Mouse (Mus musculus): ENCODE results near the gene Slc16a2. TPM values are rescaled to one million over a fixed set of nuclear protein-coding genes. Genes with fewer than 3 reads are reported as not detected.

The Slc16a2 gene
- polyA plus RNA-seq, 2 experiments, result 44.1 to 53.3 TPM

- H3K4me3 ChIP-seq (replicated peaks; ENCODE audit: low read length), result no peak overlapping the region
- H3K9me3 ChIP-seq (ENCODE audit: control insufficient read depth, low read length), result no peaks in the 10 kb centered on the region
- no peak overlapping the region for H3K27ac ChIP-seq (replicated peaks; ENCODE audit: low read depth, low read length)
- no peak overlapping the region for H3K9ac ChIP-seq (ENCODE audit: low read depth, low read length, severe bottlenecking)
- no peak for DNase-seq (ENCODE audit: low spot score)
- H3K4me2 ChIP-seq (replicated peaks; ENCODE audit: low read depth, low read length, severe bottlenecking), result no peak overlapping the region
- no peaks in the 10 kb centered on the region for H3K4me1 ChIP-seq (ENCODE audit: control insufficient read depth, insufficient read depth, low read length)
- no peak for TF ChIP-seq POLR2A (IDR thresholded peaks at IDR 0.05; ENCODE audit: borderline replicate concordance, extremely low read depth, insufficient read depth, insufficient read length)
- no peaks in the 10 kb centered on the region for H3K27me3 ChIP-seq (ENCODE audit: control insufficient read depth, insufficient read depth, low read length)
- no peaks in the 10 kb centered on the region for H3K36me3 ChIP-seq (ENCODE audit: control insufficient read depth, insufficient read depth, low read length)
- no peak for ATAC-seq (ENCODE audit: low FRiP score, low read depth)
These were observed 45.4 kb downstream of the Slc16a2 start for GRCm38 (mm10) chrX:103776412-103776811.

GRCm38 (mm10) chrX:103746197-103746596 lies 75.6 kb downstream of the Slc16a2 start:
- Histone ChIP-seq H3K4me3 (replicated peaks; ENCODE audit: low read length) (no peak overlapping the region), H3K9me3 (ENCODE audit: control insufficient read depth, low read length) (no peaks in the 10 kb centered on the region), H3K9ac (ENCODE audit: low read depth, low read length, severe bottlenecking) (no peak overlapping the region), H3K27me3 (ENCODE audit: control insufficient read depth, insufficient read depth, low read length) (no peaks in the 10 kb centered on the region), H3K4me1 (ENCODE audit: control insufficient read depth, insufficient read depth, low read length) (peaks cover 11% of the 10 kb centered on the region), H3K27ac (replicated peaks; ENCODE audit: low read depth, low read length) (no peak overlapping the region), H3K4me2 (replicated peaks; ENCODE audit: low read depth, low read length, severe bottlenecking) (no peak overlapping the region), H3K36me3 (ENCODE audit: control insufficient read depth, insufficient read depth, low read length) (no peaks in the 10 kb centered on the region)
- no peak for ATAC-seq (ENCODE audit: low FRiP score, low read depth)
- no peak for TF ChIP-seq POLR2A (IDR thresholded peaks at IDR 0.05; ENCODE audit: borderline replicate concordance, extremely low read depth, insufficient read depth, insufficient read length)
- WGBS, result 78% methylated on average over 1 of the region's 1 CpGs
- no peak for DNase-seq (ENCODE audit: low spot score)

GRCm38 (mm10) chrX:103744171-103745039 lies 77.4 kb downstream of the Slc16a2 start:
- H3K4me2 ChIP-seq (replicated peaks; ENCODE audit: low read depth, low read length, severe bottlenecking), result no peak overlapping the region
- peaks cover 11% of the 10 kb centered on the region for H3K4me1 ChIP-seq (ENCODE audit: control insufficient read depth, insufficient read depth, low read length)
- TF ChIP-seq POLR2A (IDR thresholded peaks at IDR 0.05; ENCODE audit: borderline replicate concordance, extremely low read depth, insufficient read depth, insufficient read length), result no peak
- 0 out of 2 replicates have a peak, but pooled peaks cover 3% of the 10 kb centered on the region for H3K27me3 ChIP-seq (ENCODE audit: control insufficient read depth, insufficient read depth, low read length)
- H3K4me3 ChIP-seq (replicated peaks; ENCODE audit: low read length), result no peak overlapping the region
- H3K27ac ChIP-seq (replicated peaks; ENCODE audit: low read depth, low read length), result no peak overlapping the region
- H3K9ac ChIP-seq (ENCODE audit: low read depth, low read length, severe bottlenecking), result no peak overlapping the region
- no peaks in the 10 kb centered on the region for H3K36me3 ChIP-seq (ENCODE audit: control insufficient read depth, insufficient read depth, low read length)
- peak; percentile 51 for DNase-seq (ENCODE audit: low spot score)
- 31% methylated on average over 7 of the region's 7 CpGs for WGBS
- peak; percentile 68; the same call in 1 of the 2 replicates for ATAC-seq (ENCODE audit: low FRiP score, low read depth)
- H3K9me3 ChIP-seq (ENCODE audit: control insufficient read depth, low read length), result no peaks in the 10 kb centered on the region

GRCm38 (mm10) chrX:103742057-103742315 lies 79.8 kb downstream of the Slc16a2 start:
- ATAC-seq (ENCODE audit: low FRiP score, low read depth), result no peak
- peaks cover 11% of the 10 kb centered on the region for H3K4me1 ChIP-seq (ENCODE audit: control insufficient read depth, insufficient read depth, low read length)
- 34% methylated on average over 2 of the region's 2 CpGs for WGBS
- peak overlapping the region; percentile 72 for H3K27ac ChIP-seq (replicated peaks; ENCODE audit: low read depth, low read length)
- H3K9ac ChIP-seq (ENCODE audit: low read depth, low read length, severe bottlenecking), result no peak overlapping the region
- TF ChIP-seq POLR2A (IDR thresholded peaks at IDR 0.05; ENCODE audit: borderline replicate concordance, extremely low read depth, insufficient read depth, insufficient read length), result no peak
- peak; percentile 3 for DNase-seq (ENCODE audit: low spot score)
- no peaks in the 10 kb centered on the region for H3K9me3 ChIP-seq (ENCODE audit: control insufficient read depth, low read length)
- H3K27me3 ChIP-seq (ENCODE audit: control insufficient read depth, insufficient read depth, low read length), result 0 out of 2 replicates have a peak, but pooled peaks cover 3% of the 10 kb centered on the region
- H3K4me2 ChIP-seq (replicated peaks; ENCODE audit: low read depth, low read length, severe bottlenecking), result no peak overlapping the region
- no peak overlapping the region for H3K4me3 ChIP-seq (replicated peaks; ENCODE audit: low read length)
- no peaks in the 10 kb centered on the region for H3K36me3 ChIP-seq (ENCODE audit: control insufficient read depth, insufficient read depth, low read length)

GRCm38 (mm10) chrX:103741215-103742056 lies 80.3 kb downstream of the Slc16a2 start:
- H3K27me3 ChIP-seq (ENCODE audit: control insufficient read depth, insufficient read depth, low read length), result 0 out of 2 replicates have a peak, but pooled peaks cover 3% of the 10 kb centered on the region
- TF ChIP-seq POLR2A (IDR thresholded peaks at IDR 0.05; ENCODE audit: borderline replicate concordance, extremely low read depth, insufficient read depth, insufficient read length), result no peak
- H3K9ac ChIP-seq (ENCODE audit: low read depth, low read length, severe bottlenecking), result no peak overlapping the region
- peak overlapping the region; percentile 72 for H3K27ac ChIP-seq (replicated peaks; ENCODE audit: low read depth, low read length)
- no peak overlapping the region for H3K4me2 ChIP-seq (replicated peaks; ENCODE audit: low read depth, low read length, severe bottlenecking)
- ATAC-seq (ENCODE audit: low FRiP score, low read depth) (peak; percentile 76), DNase-seq (ENCODE audit: low spot score) (peak; percentile 46)
- no peak overlapping the region for H3K4me3 ChIP-seq (replicated peaks; ENCODE audit: low read length)
- H3K36me3 ChIP-seq (ENCODE audit: control insufficient read depth, insufficient read depth, low read length), result no peaks in the 10 kb centered on the region
- no peaks in the 10 kb centered on the region for H3K9me3 ChIP-seq (ENCODE audit: control insufficient read depth, low read length)
- 61% methylated on average over 11 of the region's 13 CpGs for WGBS
- peaks cover 11% of the 10 kb centered on the region for H3K4me1 ChIP-seq (ENCODE audit: control insufficient read depth, insufficient read depth, low read length)

Data from limb, embryonic 14.5 days (tissue).